Mouse (Mus musculus): ENCODE measurements around the gene Ppp6r2. TPM values are rescaled to one million over a fixed set of nuclear protein-coding genes. Genes with fewer than 3 reads are reported as not detected.

Gene Ppp6r2
- polyA plus RNA-seq, 1 experiment: 18.4 TPM

- Histone ChIP-seq H3K79me2 (ENCODE audit: control insufficient read depth, insufficient read depth) (no peaks in the 10 kb centered on the region), H3K79me3 (ENCODE audit: low read depth) (no peaks in the 10 kb centered on the region), H3K36me3 (ENCODE audit: control insufficient read depth, insufficient read depth) (no peaks in the 10 kb centered on the region), H3K27me3 (ENCODE audit: control insufficient read depth, insufficient read depth, insufficient read length) (peaks cover 9% of the 10 kb centered on the region), H3K4me3 (ENCODE audit: insufficient read depth, poor library complexity, severe bottlenecking) (no peak within 1 kb of the TSS), H3ac (ENCODE audit: control insufficient read depth, insufficient read length, low read depth) (no peak within 1 kb of the TSS)
- TF ChIP-seq USF1 (IDR thresholded peaks at IDR 0.05; ENCODE audit: low read depth) (no peak), MYOG (IDR thresholded peaks at IDR 0.05; ENCODE audit: control insufficient read depth, extremely low read depth, insufficient read length) (no peak), MYOD1 (IDR thresholded peaks at IDR 0.05; ENCODE audit: control insufficient read depth, insufficient read length, low read depth) (no peak), CEBPB (IDR thresholded peaks at IDR 0.05; ENCODE audit: low read depth) (no peak), FOSL1 (IDR thresholded peaks at IDR 0.05; ENCODE audit: insufficient read depth, low read length, poor library complexity, severe bottlenecking) (no peak), CTCF (IDR thresholded peaks at IDR 0.05; ENCODE audit: control insufficient read depth, insufficient read depth, insufficient read length) (no peak), MAX (IDR thresholded peaks at IDR 0.05) (no peak)
Observed at GRCm38 (mm10) chr15:89322670-89323522, 111.5 kb downstream of the Ppp6r2 start, which contains the start of gene Adm2. Adm2 (plus strand) TSS chr15:89322720.

DNA sequence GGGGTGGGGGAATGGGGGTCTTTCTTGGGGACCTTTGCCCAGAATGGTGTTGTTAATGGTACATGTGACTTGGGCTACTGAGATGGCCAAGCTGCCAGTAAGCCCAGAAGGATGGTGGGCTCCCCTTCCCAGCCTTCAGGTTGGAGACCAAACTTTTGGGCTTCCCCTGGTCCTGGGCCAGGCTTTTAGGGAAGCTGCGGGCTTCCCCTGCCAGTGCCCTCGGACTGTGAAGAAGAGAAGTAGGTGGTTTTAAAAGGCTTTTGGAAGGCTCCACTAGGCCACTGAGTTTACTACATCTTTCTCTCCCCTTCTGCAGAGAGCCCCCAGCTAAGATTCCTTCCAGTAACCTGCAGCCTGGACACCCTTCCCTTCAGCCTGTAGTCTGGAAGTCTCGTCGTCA is 112.3 kb downstream of the Ppp6r2 start:
- no peaks in the 10 kb centered on the region for H3K79me3 ChIP-seq (ENCODE audit: low read depth)
- no peak overlapping the region for H3ac ChIP-seq (ENCODE audit: control insufficient read depth, insufficient read length, low read depth)
- TF ChIP-seq FOSL1 (IDR thresholded peaks at IDR 0.05; ENCODE audit: insufficient read depth, low read length, poor library complexity, severe bottlenecking) (no peak), MYOD1 (IDR thresholded peaks at IDR 0.05; ENCODE audit: control insufficient read depth, insufficient read length, low read depth) (no peak), CTCF (IDR thresholded peaks at IDR 0.05; ENCODE audit: control insufficient read depth, insufficient read depth, insufficient read length) (no peak), MYOG (IDR thresholded peaks at IDR 0.05; ENCODE audit: control insufficient read depth, extremely low read depth, insufficient read length) (no peak), USF1 (IDR thresholded peaks at IDR 0.05; ENCODE audit: low read depth) (no peak), CEBPB (IDR thresholded peaks at IDR 0.05; ENCODE audit: low read depth) (no peak), MAX (IDR thresholded peaks at IDR 0.05) (no peak)
- no peaks in the 10 kb centered on the region for H3K79me2 ChIP-seq (ENCODE audit: control insufficient read depth, insufficient read depth)
- H3K4me3 ChIP-seq (ENCODE audit: insufficient read depth, poor library complexity, severe bottlenecking): no peak overlapping the region
- no peaks in the 10 kb centered on the region for H3K36me3 ChIP-seq (ENCODE audit: control insufficient read depth, insufficient read depth)
- peaks cover 9% of the 10 kb centered on the region for H3K27me3 ChIP-seq (ENCODE audit: control insufficient read depth, insufficient read depth, insufficient read length)

DNA sequence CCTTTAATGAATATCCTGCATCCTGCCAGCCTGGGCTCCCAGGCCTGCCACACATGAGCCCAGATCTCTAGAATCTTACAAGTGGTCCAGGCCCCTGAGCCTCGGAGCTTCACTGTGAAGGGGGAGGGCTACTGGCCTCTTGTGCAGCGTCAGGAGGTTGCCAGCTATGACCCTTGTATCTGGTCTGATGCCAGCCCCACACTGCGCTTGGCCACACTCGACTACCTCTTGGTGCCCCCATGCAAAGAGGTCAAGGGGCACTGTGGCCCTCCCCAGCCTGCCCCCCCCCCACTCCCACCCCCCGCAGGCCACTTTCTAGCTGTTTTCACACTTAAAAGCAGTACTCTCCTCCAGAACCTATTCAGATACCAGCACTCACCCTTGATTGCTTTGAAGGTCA is 115.1 kb downstream of the Ppp6r2 start:
- TF ChIP-seq MYOG (IDR thresholded peaks at IDR 0.05; ENCODE audit: control insufficient read depth, extremely low read depth, insufficient read length): no peak
- no peak for TF ChIP-seq MAX (IDR thresholded peaks at IDR 0.05)
- TF ChIP-seq MYOD1 (IDR thresholded peaks at IDR 0.05; ENCODE audit: control insufficient read depth, insufficient read length, low read depth): no peak
- no peak for TF ChIP-seq FOSL1 (IDR thresholded peaks at IDR 0.05; ENCODE audit: insufficient read depth, low read length, poor library complexity, severe bottlenecking)
- TF ChIP-seq CTCF (IDR thresholded peaks at IDR 0.05; ENCODE audit: control insufficient read depth, insufficient read depth, insufficient read length): no peak
- H3K36me3 ChIP-seq (ENCODE audit: control insufficient read depth, insufficient read depth): no peaks in the 10 kb centered on the region
- H3K79me2 ChIP-seq (ENCODE audit: control insufficient read depth, insufficient read depth): no peaks in the 10 kb centered on the region
- H3K79me3 ChIP-seq (ENCODE audit: low read depth): no peaks in the 10 kb centered on the region
- peaks cover 9% of the 10 kb centered on the region for H3K27me3 ChIP-seq (ENCODE audit: control insufficient read depth, insufficient read depth, insufficient read length)
- no peak overlapping the region for H3K4me3 ChIP-seq (ENCODE audit: insufficient read depth, poor library complexity, severe bottlenecking)
- H3ac ChIP-seq (ENCODE audit: control insufficient read depth, insufficient read length, low read depth): no peak overlapping the region

DNA sequence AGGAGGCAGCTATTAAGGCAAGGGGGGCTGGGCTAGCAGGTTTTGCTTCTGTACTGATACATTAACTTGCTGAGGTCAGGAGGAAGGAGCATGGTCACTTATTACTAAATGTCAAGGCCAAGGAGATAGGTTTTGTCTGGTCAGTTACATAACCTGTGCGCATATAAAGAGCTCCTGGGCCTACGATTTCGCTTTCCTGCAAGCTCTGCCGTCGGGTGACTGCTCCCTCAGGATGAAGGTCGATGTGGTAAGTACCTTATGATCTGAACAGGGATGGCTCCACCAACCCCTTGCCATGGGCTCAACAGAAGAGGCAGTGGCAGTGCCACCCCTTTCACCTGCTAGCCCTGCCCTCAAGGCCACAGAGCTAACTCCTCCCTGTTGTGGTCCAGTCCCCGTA is 122.9 kb downstream of the Ppp6r2 start, which contains the start of gene Miox:
TSS of gene Miox (plus strand) at position 128 of the 400 bp plus-strand sequence.
- H3ac ChIP-seq (ENCODE audit: control insufficient read depth, insufficient read length, low read depth): no peak within 1 kb of the TSS
- H3K4me3 ChIP-seq (ENCODE audit: insufficient read depth, poor library complexity, severe bottlenecking): no peak within 1 kb of the TSS
- H3K79me3 ChIP-seq (ENCODE audit: low read depth): no peaks in the 10 kb centered on the region
- H3K79me2 ChIP-seq (ENCODE audit: control insufficient read depth, insufficient read depth): no peaks in the 10 kb centered on the region
- TF ChIP-seq USF1 (IDR thresholded peaks at IDR 0.05; ENCODE audit: low read depth) (no peak), MYOD1 (IDR thresholded peaks at IDR 0.05; ENCODE audit: control insufficient read depth, insufficient read length, low read depth) (no peak), CEBPB (IDR thresholded peaks at IDR 0.05; ENCODE audit: low read depth) (no peak), CTCF (IDR thresholded peaks at IDR 0.05; ENCODE audit: control insufficient read depth, insufficient read depth, insufficient read length) (no peak), MAX (IDR thresholded peaks at IDR 0.05) (no peak), FOSL1 (IDR thresholded peaks at IDR 0.05; ENCODE audit: insufficient read depth, low read length, poor library complexity, severe bottlenecking) (no peak), MYOG (IDR thresholded peaks at IDR 0.05; ENCODE audit: control insufficient read depth, extremely low read depth, insufficient read length) (no peak)
- H3K36me3 ChIP-seq (ENCODE audit: control insufficient read depth, insufficient read depth): no peaks in the 10 kb centered on the region
- H3K27me3 ChIP-seq (ENCODE audit: control insufficient read depth, insufficient read depth, insufficient read length): peaks cover 23% of the 10 kb centered on the region

- Histone ChIP-seq H3ac (ENCODE audit: control insufficient read depth, insufficient read length, low read depth) (no peak overlapping the region), H3K79me3 (ENCODE audit: low read depth) (no peaks in the 10 kb centered on the region), H3K27me3 (ENCODE audit: control insufficient read depth, insufficient read depth, insufficient read length) (peaks cover 23% of the 10 kb centered on the region), H3K36me3 (ENCODE audit: control insufficient read depth, insufficient read depth) (no peaks in the 10 kb centered on the region), H3K79me2 (ENCODE audit: control insufficient read depth, insufficient read depth) (no peaks in the 10 kb centered on the region), H3K4me3 (ENCODE audit: insufficient read depth, poor library complexity, severe bottlenecking) (no peak overlapping the region)
- TF ChIP-seq MYOD1 (IDR thresholded peaks at IDR 0.05; ENCODE audit: control insufficient read depth, insufficient read length, low read depth) (no peak), MYOG (IDR thresholded peaks at IDR 0.05; ENCODE audit: control insufficient read depth, extremely low read depth, insufficient read length) (no peak), MAX (IDR thresholded peaks at IDR 0.05) (no peak), USF1 (IDR thresholded peaks at IDR 0.05; ENCODE audit: low read depth) (no peak), FOSL1 (IDR thresholded peaks at IDR 0.05; ENCODE audit: insufficient read depth, low read length, poor library complexity, severe bottlenecking) (no peak), CEBPB (IDR thresholded peaks at IDR 0.05; ENCODE audit: low read depth) (no peak)
Observed at GRCm38 (mm10) chr15:89334774-89335537, 123.6 kb downstream of the Ppp6r2 start.

All from C2C12 (cell line).